Mouse (Mus musculus) MEL (cell line): ENCODE measurements around the gene Letm1. TPM values are rescaled to one million over a fixed set of nuclear protein-coding genes. Genes with fewer than 3 reads are reported as not detected.

ENCODE experiments used
- polyA plus RNA-seq, 2 experiments: library from polyadenylated mRNA; stranded (reverse) in 1 of 2; unstranded in 1 of 2; fragments of >175 nt in 1 of 2; fragments of >200 nt in 1 of 2; gene quantifications; 2 replicates each; pipeline versions ENCODE4 v1.2.1 to v1.2.4; 2012; ENCODE audit warnings: low replicate concordance in 2 of 2, low read depth in 1 of 2; ENCODE audit not compliant: insufficient read length in 2 of 2, insufficient read depth in 1 of 2, missing spikeins in 1 of 2
- total RNA-seq: library from RNA; depleted of rRNA; stranded (reverse); fragments of 300-350 nt; gene quantifications from 2 replicates; pipeline ENCODE4 v1.2.3, GENCODE M21; 2012; rRNA removed

The Letm1 gene
- total and polyA plus RNA-seq, 3 experiments = 59.5 to 127 (median 119) TPM

Other genes starting within 250 kb of the Letm1 start
- 39.3 and 43.6 TPM in 2 replicates for gene Fam53a, start 153.2 kb downstream of the Letm1 start, total RNA-seq
- gene Fam53a, start 153.2 kb downstream of the Letm1 start, polyA plus RNA-seq = 10 to 100 TPM in 1 of 2 experiments, not detected in 1; 62.8 TPM
- gene Gm9903, start 152.9 kb downstream of the Letm1 start, total RNA-seq = 0.13 and 0.19 TPM in 2 replicates
- gene Gm9903, start 152.9 kb downstream of the Letm1 start, polyA plus RNA-seq = under 1 TPM in 1 of 2 experiments, not detected in 1; 0.36 TPM
- 250 and 255 TPM in 2 replicates for gene Slbp, start 130.2 kb downstream of the Letm1 start, total RNA-seq
- 100 to 1,000 TPM; 233 to 731 TPM for gene Slbp, start 130.2 kb downstream of the Letm1 start, polyA plus RNA-seq
- 149 and 151 TPM in 2 replicates for gene Tacc3, start 124.7 kb downstream of the Letm1 start, total RNA-seq
- gene Tacc3, start 124.7 kb downstream of the Letm1 start, polyA plus RNA-seq = 100 to 1,000 TPM; 165 to 609 TPM
- 33.3 and 40.2 TPM in 2 replicates for gene Tmem129, start 124.4 kb downstream of the Letm1 start, total RNA-seq
- gene Tmem129, start 124.4 kb downstream of the Letm1 start, polyA plus RNA-seq = 10 to 100 TPM in 1 of 2 experiments, not detected in 1; 51.3 TPM
- gene Fgfr3, start 61.1 kb downstream of the Letm1 start, total RNA-seq = 4.8 and 6.0 TPM in 2 replicates
- gene Fgfr3, start 61.1 kb downstream of the Letm1 start, polyA plus RNA-seq = 10 to 100 TPM in 1 of 2 experiments, not detected in 1; 10.2 TPM
- gene Nsd2, start 37.9 kb upstream of the Letm1 start, total RNA-seq = 82.5 and 102 TPM in 2 replicates
- gene Nsd2, start 37.9 kb upstream of the Letm1 start, polyA plus RNA-seq = 100 to 1,000 TPM; 116 to 233 TPM
- gene Nelfa, start 153.6 kb upstream of the Letm1 start, total RNA-seq = 58.7 and 60.5 TPM in 2 replicates
- 100 to 1,000 TPM; 117 to 207 TPM for gene Nelfa, start 153.6 kb upstream of the Letm1 start, polyA plus RNA-seq
- gene Gm1673, start 200.6 kb upstream of the Letm1 start, total RNA-seq = not detected in 2 replicates
- not detected for gene Gm1673, start 200.6 kb upstream of the Letm1 start, polyA plus RNA-seq
- gene Nat8l, start 213.2 kb upstream of the Letm1 start, total RNA-seq = 0.03 TPM in 1 of 2 replicates, not detected in the other
- not detected for gene Nat8l, start 213.2 kb upstream of the Letm1 start, polyA plus RNA-seq